Comparison of ENCODE assay signal across 17 mouse cellular contexts in the genomic region with DNA sequence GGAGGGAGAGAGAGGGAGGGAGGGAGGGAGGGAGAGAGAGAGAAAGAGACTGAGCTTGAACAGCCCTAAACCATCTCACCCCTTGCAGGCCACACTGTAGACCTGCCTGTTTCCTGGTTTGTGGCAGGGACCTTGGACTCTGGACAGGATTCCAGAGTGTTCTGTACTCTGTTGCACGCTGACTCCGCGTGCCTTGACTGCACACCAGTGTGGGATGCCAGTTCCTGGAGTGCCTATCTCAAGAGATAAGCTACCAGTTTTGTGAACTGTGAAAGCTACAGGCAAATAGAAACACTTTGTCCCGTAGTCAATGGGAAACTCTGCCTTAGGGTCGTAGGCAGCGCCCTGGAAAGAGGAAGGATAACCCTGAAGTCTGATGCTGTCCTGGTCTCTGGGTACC. TPM values are rescaled to one million over a fixed set of nuclear protein-coding genes. Genes with fewer than 3 reads are reported as not detected.
DNase-seq lines count a peak whose midpoint lies in the region; ATAC-seq and TF ChIP-seq lines count a peak whose summit lies in the region.
"Had no signal": no experiment of that assay in that cellular context is flagged by ENCODE, and none has a peak within 500 bp of the region (broad histone marks: within the 10 kb centered on the region; RNA-seq: fewer than 3 reads in every experiment).

No protein-coding gene starts in this region.

- H3K9ac ChIP-seq in kidney, embryonic 16.5 days (replicated peaks; ENCODE audit: low read length) = no peak overlapping the region
- H3K9ac ChIP-seq in intestine, postnatal 0 days (ENCODE audit: low read depth, low read length) = no peak overlapping the region
- H3K9ac ChIP-seq in liver, adult 2 months (ENCODE audit: low read depth, low read length) = no peak overlapping the region; the same call in 1 of the 2 replicates
- H3K9ac ChIP-seq in stomach, embryonic 15.5 days = no peak overlapping the region
- no peak overlapping the region for H3K9ac ChIP-seq in hindbrain, embryonic 14.5 days
- H3K9ac ChIP-seq: limb, embryonic 13.5 days had no signal

- no peaks in the 10 kb centered on the region for H3K27me3 ChIP-seq in kidney, adult 2 months (replicated peaks; ENCODE audit: control insufficient read depth, insufficient read depth, low read length)
- H3K27me3 ChIP-seq in kidney, embryonic 16.5 days (ENCODE audit: insufficient read depth, low read length) = no peaks in the 10 kb centered on the region
- no peaks in the 10 kb centered on the region for H3K27me3 ChIP-seq in intestine, postnatal 0 days (replicated peaks; ENCODE audit: control insufficient read depth, insufficient read depth, low read length)
- H3K27me3 ChIP-seq in liver, adult 2 months (ENCODE audit: control insufficient read depth, insufficient read depth, low read length) = no peaks in the 10 kb centered on the region
- no peaks in the 10 kb centered on the region for H3K27me3 ChIP-seq in stomach, embryonic 15.5 days (replicated peaks)
- no peaks in the 10 kb centered on the region for H3K27me3 ChIP-seq in hindbrain, embryonic 14.5 days (ENCODE audit: control insufficient read depth, insufficient read depth, low read length)
- H3K27me3 ChIP-seq: limb, embryonic 13.5 days had no signal

- peak; percentile 88 for DNase-seq in kidney, adult 2 months
- peak; percentile 92 for DNase-seq in liver, adult 2 months (ENCODE audit: extremely low read depth, low read depth, low spot score)
- no peak for DNase-seq in hindbrain, embryonic 14.5 days (ENCODE audit: low spot score)
- no peak for DNase-seq in urinary bladder, postnatal 10 days (ENCODE audit: low spot score)
- DNase-seq: adrenal gland, postnatal 36 days; cerebellum, adult 18-20 months; gastrocnemius, postnatal 25 days; layer of hippocampus, postnatal 36 days; lung, postnatal 4 days; right cerebral cortex, postnatal 25 days; thymus, adult 2 months had no signal

- H3K9me3 ChIP-seq in kidney, embryonic 16.5 days (ENCODE audit: low read length) = no peaks in the 10 kb centered on the region
- no peaks in the 10 kb centered on the region for H3K9me3 ChIP-seq in intestine, postnatal 0 days (ENCODE audit: control insufficient read depth)
- no peaks in the 10 kb centered on the region for H3K9me3 ChIP-seq in stomach, embryonic 15.5 days
- H3K9me3 ChIP-seq in hindbrain, embryonic 14.5 days (ENCODE audit: control insufficient read depth, low read length) = no peaks in the 10 kb centered on the region
- H3K9me3 ChIP-seq: limb, embryonic 13.5 days had no signal

- H3K4me2 ChIP-seq in kidney, embryonic 16.5 days (replicated peaks; ENCODE audit: low read depth, low read length) = no peak overlapping the region
- H3K4me2 ChIP-seq in intestine, postnatal 0 days (replicated peaks; ENCODE audit: low read depth) = no peak overlapping the region
- H3K4me2 ChIP-seq in stomach, embryonic 15.5 days = no peak overlapping the region
- no peak overlapping the region for H3K4me2 ChIP-seq in hindbrain, embryonic 14.5 days (replicated peaks)
- H3K4me2 ChIP-seq: limb, embryonic 13.5 days had no signal

- no peak for TF ChIP-seq POLR2A in kidney, adult 2 months (IDR thresholded peaks at IDR 0.05; ENCODE audit: low read depth, low read length)
- TF ChIP-seq POLR2A in liver, adult 2 months (IDR thresholded peaks at IDR 0.05; ENCODE audit: extremely low read depth, insufficient read depth, low read length) = no peak

- no peak overlapping the region for H3K27ac ChIP-seq in kidney, adult 2 months (ENCODE audit: insufficient read depth, low read depth, low read length)
- no peak overlapping the region for H3K27ac ChIP-seq in kidney, embryonic 16.5 days (ENCODE audit: low read length)
- peak overlapping the region; percentile 80 for H3K27ac ChIP-seq in intestine, postnatal 0 days (ENCODE audit: low read depth, low read length)
- H3K27ac ChIP-seq in liver, adult 2 months (replicated peaks; ENCODE audit: insufficient read depth, low read depth, low read length) = peak overlapping the region; percentile 32; the same call in 1 of the 2 replicates
- peak overlapping the region; percentile 61 for H3K27ac ChIP-seq in stomach, embryonic 15.5 days
- no peak overlapping the region for H3K27ac ChIP-seq in hindbrain, embryonic 14.5 days
- H3K27ac ChIP-seq: limb, embryonic 13.5 days had no signal

- H3K79me2 ChIP-seq in liver, adult 2 months (ENCODE audit: control insufficient read depth, insufficient read depth, low read length) = no peaks in the 10 kb centered on the region

- H3K4me1 ChIP-seq in kidney, adult 2 months (ENCODE audit: control insufficient read depth, insufficient read depth, low read length) = peaks cover 3% of the 10 kb centered on the region; the same call in 1 of the 2 replicates
- H3K4me1 ChIP-seq in kidney, embryonic 16.5 days (ENCODE audit: insufficient read depth, low read length) = peaks cover 11% of the 10 kb centered on the region
- H3K4me1 ChIP-seq in intestine, postnatal 0 days (replicated peaks; ENCODE audit: control insufficient read depth, insufficient read depth, low read length) = peaks cover 3% of the 10 kb centered on the region; the same call in 1 of the 2 replicates
- peaks cover 4% of the 10 kb centered on the region; the same call in 1 of the 2 replicates for H3K4me1 ChIP-seq in liver, adult 2 months (ENCODE audit: control insufficient read depth, insufficient read depth, low read length)
- H3K4me1 ChIP-seq in stomach, embryonic 15.5 days = 0 out of 2 replicates have a peak, but pooled peaks cover 7% of the 10 kb centered on the region
- H3K4me1 ChIP-seq in hindbrain, embryonic 14.5 days (replicated peaks; ENCODE audit: control insufficient read depth, insufficient read depth, low read length) = no peaks in the 10 kb centered on the region

- ATAC-seq in kidney, embryonic 16.5 days (ENCODE audit: low FRiP score, low TSS enrichment) = no peak
- ATAC-seq in intestine, postnatal 0 days = peak; percentile 98
- ATAC-seq in stomach, embryonic 15.5 days (ENCODE audit: insufficient read depth, low FRiP score, low read depth) = peak; percentile 82
- ATAC-seq in CD4-positive, CD25-positive, alpha-beta regulatory T cell, adult 4 months = no peak
- ATAC-seq in hindbrain, embryonic 14.5 days (ENCODE audit: low FRiP score) = no peak
- ATAC-seq: hindbrain, embryonic 16.5 days had no signal

- H3K36me3 ChIP-seq in kidney, adult 2 months (ENCODE audit: control insufficient read depth, insufficient read depth, low read length) = no peaks in the 10 kb centered on the region
- no peaks in the 10 kb centered on the region for H3K36me3 ChIP-seq in kidney, embryonic 16.5 days (ENCODE audit: insufficient read depth, low read length)
- H3K36me3 ChIP-seq in intestine, postnatal 0 days (ENCODE audit: control insufficient read depth, insufficient read depth) = no peaks in the 10 kb centered on the region
- H3K36me3 ChIP-seq in liver, adult 2 months (ENCODE audit: control insufficient read depth, insufficient read depth, low read length) = no peaks in the 10 kb centered on the region
- H3K36me3 ChIP-seq in stomach, embryonic 15.5 days = no peaks in the 10 kb centered on the region
- H3K36me3 ChIP-seq in hindbrain, embryonic 14.5 days (replicated peaks; ENCODE audit: control insufficient read depth, insufficient read depth) = no peaks in the 10 kb centered on the region
- H3K36me3 ChIP-seq: limb, embryonic 13.5 days had no signal

- TF ChIP-seq CTCF in kidney, adult 2 months (conservative IDR thresholded peaks at IDR 0.05; ENCODE audit: insufficient read depth, insufficient read length, low read depth, low read length) = no peak
- no peak for TF ChIP-seq CTCF in intestine, postnatal 0 days (IDR thresholded peaks at IDR 0.05; ENCODE audit: low read depth)
- no peak for TF ChIP-seq CTCF in liver, adult 2 months (IDR thresholded peaks at IDR 0.05; ENCODE audit: low read depth, low read length)

- WGBS in kidney, adult 2 months = 65% methylated on average over 6 of the region's 6 CpGs
- 77% methylated on average over 6 of the region's 6 CpGs for WGBS in kidney, embryonic 16.5 days
- WGBS in intestine, postnatal 0 days = 34% methylated on average over 6 of the region's 6 CpGs
- 29% methylated on average over 6 of the region's 6 CpGs for WGBS in liver, adult 2 months
- WGBS in stomach, embryonic 15.5 days = 73% methylated on average over 6 of the region's 6 CpGs
- 92% methylated on average over 6 of the region's 6 CpGs for WGBS in hindbrain, embryonic 14.5 days

- no peak overlapping the region for H3K4me3 ChIP-seq in kidney, adult 2 months (ENCODE audit: insufficient read depth, low read depth, low read length)
- H3K4me3 ChIP-seq in kidney, embryonic 16.5 days (ENCODE audit: low read length) = no peak overlapping the region
- no peak overlapping the region for H3K4me3 ChIP-seq in intestine, postnatal 0 days (ENCODE audit: low read depth, low read length)
- no peak overlapping the region for H3K4me3 ChIP-seq in liver, adult 2 months (ENCODE audit: insufficient read depth, low read depth, low read length)
- no peak overlapping the region for H3K4me3 ChIP-seq in stomach, embryonic 15.5 days (replicated peaks)
- H3K4me3 ChIP-seq in hindbrain, embryonic 14.5 days (replicated peaks; ENCODE audit: low read length) = no peak overlapping the region
- H3K4me3 ChIP-seq: limb, embryonic 13.5 days had no signal

RNA-seq across cellular contexts. Expression of a gene that starts 55.6 kb away (rescaled TPM):
- polyA plus RNA-seq in kidney, adult 2 months (2012; rRNA removed) = 22.7 and 25.2 TPM in 2 replicates
- 35.8 and 36.4 TPM in 2 replicates for polyA plus RNA-seq in kidney, embryonic 16.5 days (2015; fragmentation: Nextera tagmentation; extraction: Ambion mirVana)
- polyA plus RNA-seq in intestine, postnatal 0 days (2015; fragmentation: Nextera tagmentation; extraction: Ambion mirVana) = 28.2 and 30.4 TPM in 2 replicates
- 8.5 and 8.8 TPM in 2 replicates for total RNA-seq in liver, adult 2 months (2014; rRNA removed)
- 6.4 and 7.3 TPM in 2 replicates for polyA plus RNA-seq in liver, adult 2 months (2012; rRNA removed)
- 36.4 and 37.5 TPM in 2 replicates for polyA plus RNA-seq in stomach, embryonic 15.5 days (2015; fragmentation: Nextera tagmentation; extraction: Ambion mirVana)
- not detected for polyA plus RNA-seq in CD4-positive, CD25-positive, alpha-beta regulatory T cell, adult 4 months (2017; shearing (Covaris generic))
- 10.4 and 13.2 TPM in 2 replicates for polyA plus RNA-seq in hindbrain, embryonic 14.5 days (2014; fragmentation: Nextera tagmentation; extraction: Ambion mirVana)

Comparison
In these comparisons a context has a peak if more than half of its experiments do, and no peak if none do; other contexts are left out.
1. DNase-seq: peak in kidney, adult 2 months (single experiment) and liver, adult 2 months (single experiment); none in hindbrain, embryonic 14.5 days (single experiment) and urinary bladder, postnatal 10 days (single experiment).
2. H3K27ac ChIP-seq: peak in intestine, postnatal 0 days (single experiment), liver, adult 2 months (single experiment) and stomach, embryonic 15.5 days (single experiment); none in kidney, adult 2 months (single experiment), kidney, embryonic 16.5 days (single experiment) and hindbrain, embryonic 14.5 days (single experiment).
3. ATAC-seq: peak in intestine, postnatal 0 days (single experiment) and stomach, embryonic 15.5 days (single experiment); none in kidney, embryonic 16.5 days (single experiment), CD4-positive, CD25-positive, alpha-beta regulatory T cell, adult 4 months (single experiment) and hindbrain, embryonic 14.5 days (single experiment).